Mouse (Mus musculus) B cell, adult 67 days (primary cell): Measurements from ENCODE around the gene Btbd35f22. TPM values are rescaled to one million over a fixed set of nuclear protein-coding genes. Genes with fewer than 3 reads are reported as not detected.

Experiments
- total RNA-seq, 2 experiments: library from RNA; stranded (reverse); gene quantifications; 4 replicates each; pipeline ENCODE4 v1.2.4; 2023

Gene Btbd35f22
- not detected for total RNA-seq

DNA sequence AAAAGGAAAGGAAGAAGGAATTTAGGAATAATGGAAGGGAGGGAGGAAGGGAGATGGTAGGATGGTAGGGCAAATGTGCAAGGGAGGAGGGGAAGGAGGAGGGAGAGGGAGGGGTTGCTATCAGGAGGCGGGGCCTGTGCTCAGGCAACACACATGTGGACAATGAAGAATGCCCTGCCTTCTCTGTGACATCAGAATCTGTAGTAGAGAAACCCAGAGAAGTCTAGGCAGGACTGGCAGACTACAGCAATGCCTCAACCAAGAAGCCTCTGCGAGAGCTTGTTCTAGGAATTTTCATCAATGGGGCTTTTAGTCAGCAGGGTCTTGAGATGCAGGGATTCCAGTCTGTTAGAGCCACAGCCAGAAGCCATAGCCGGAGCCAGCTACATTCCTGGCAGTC lies at the start of gene Btbd35f22:
Btbd35f22 (plus strand) TSS at position 301 of the 400 bp plus-strand sequence.

Other genes with a start within 250 kb of the Btbd35f22 start
- gene Gm21637, start 85.8 kb upstream of the Btbd35f22 start, total RNA-seq, result not detected
- gene Btbd35f2, start 230.6 kb downstream of the Btbd35f22 start, total RNA-seq, result not detected